23 mouse cellular contexts compared by ENCODE assay signal in genomic region chr8:65064071-65064470, GRCm38 (mm10). TPM values are rescaled to one million over a fixed set of nuclear protein-coding genes. Genes with fewer than 3 reads are reported as not detected.
"Had no signal": no experiment of that assay in that cellular context is flagged by ENCODE, and none has a peak within 500 bp of the region (broad histone marks: within the 10 kb centered on the region; RNA-seq: fewer than 3 reads in every experiment).

No protein-coding gene starts in this region.

- ATAC-seq: midbrain, embryonic 16.5 days had no signal

- DNase-seq: lung, adult 18-20 months; lung, embryonic 14.5 days; lung, postnatal 10 days; lung, postnatal 4 days; midbrain, embryonic 14.5 days; right cerebral cortex, postnatal 14 days; thymus, adult 2 months; thymus, postnatal 25 days had no signal

- H3K9me3 ChIP-seq: midbrain, embryonic 10.5 days; midbrain, embryonic 12.5 days; neural tube, embryonic 13.5 days; neural tube, embryonic 15.5 days; stomach, embryonic 15.5 days had no signal

- H3K36me3 ChIP-seq: midbrain, embryonic 10.5 days; midbrain, embryonic 12.5 days; neural tube, embryonic 13.5 days; neural tube, embryonic 15.5 days; stomach, embryonic 15.5 days had no signal

- H3K4me3 ChIP-seq: midbrain, embryonic 10.5 days; midbrain, embryonic 12.5 days; myocyte; neural tube, embryonic 13.5 days; neural tube, embryonic 15.5 days; stomach, embryonic 15.5 days had no signal

- H3K4me2 ChIP-seq: lung, embryonic 14.5 days; midbrain, embryonic 12.5 days; neural tube, embryonic 13.5 days; neural tube, embryonic 15.5 days; stomach, embryonic 15.5 days had no signal

- H3K9ac ChIP-seq: lung, embryonic 14.5 days; midbrain, embryonic 12.5 days; neural tube, embryonic 13.5 days; neural tube, embryonic 15.5 days; stomach, embryonic 15.5 days had no signal

- H3K27me3 ChIP-seq: neural tube, embryonic 13.5 days; neural tube, embryonic 15.5 days; stomach, embryonic 15.5 days had no signal

- H3K4me1 ChIP-seq: neural tube, embryonic 13.5 days; neural tube, embryonic 15.5 days; stomach, embryonic 15.5 days had no signal

- H3K27ac ChIP-seq: midbrain, embryonic 10.5 days; midbrain, embryonic 12.5 days; neural tube, embryonic 13.5 days; neural tube, embryonic 15.5 days; stomach, embryonic 15.5 days; stomach, postnatal 0 days had no signal

RNA-seq across cellular contexts. Expression of gene Gm10663, which starts 10.8 kb away (rescaled TPM):
- total RNA-seq: megakaryocyte, adult 5-6 weeks; megakaryocyte-erythroid progenitor cell, adult 5-6 weeks had no signal
- polyA plus RNA-seq: liver, embryonic 16.5 days; lung, embryonic 14.5 days; lung, embryonic 16.5 days; midbrain, embryonic 10.5 days; midbrain, embryonic 12.5 days; midbrain, embryonic 14.5 days; midbrain, embryonic 16.5 days; myocyte; neural tube, embryonic 11.5 days; neural tube, embryonic 13.5 days; neural tube, embryonic 15.5 days; spleen, adult 2 months; stomach, embryonic 15.5 days; stomach, postnatal 0 days; testis, adult 2 months; thymus, adult 2 months had no signal

RNA-seq across cellular contexts. Expression of gene Apela, which starts 26.9 kb away (rescaled TPM):
- total RNA-seq: megakaryocyte, adult 5-6 weeks; megakaryocyte-erythroid progenitor cell, adult 5-6 weeks had no signal
- polyA plus RNA-seq: myocyte; spleen, adult 2 months; testis, adult 2 months had no signal

RNA-seq across cellular contexts. Expression of gene Trim60, which starts 45.7 kb away (rescaled TPM):
- total RNA-seq: megakaryocyte, adult 5-6 weeks; megakaryocyte-erythroid progenitor cell, adult 5-6 weeks had no signal
- polyA plus RNA-seq: liver, embryonic 16.5 days; lung, embryonic 14.5 days; lung, embryonic 16.5 days; midbrain, embryonic 10.5 days; midbrain, embryonic 12.5 days; midbrain, embryonic 14.5 days; midbrain, embryonic 16.5 days; myocyte; neural tube, embryonic 11.5 days; neural tube, embryonic 13.5 days; neural tube, embryonic 15.5 days; spleen, adult 2 months; stomach, embryonic 15.5 days; stomach, postnatal 0 days; thymus, adult 2 months had no signal

RNA-seq across cellular contexts. Expression of gene Trim61, which starts 45.7 kb away (rescaled TPM):
- total RNA-seq: megakaryocyte, adult 5-6 weeks; megakaryocyte-erythroid progenitor cell, adult 5-6 weeks had no signal
- polyA plus RNA-seq: liver, embryonic 16.5 days; lung, embryonic 14.5 days; lung, embryonic 16.5 days; midbrain, embryonic 12.5 days; midbrain, embryonic 14.5 days; midbrain, embryonic 16.5 days; myocyte; neural tube, embryonic 13.5 days; spleen, adult 2 months; stomach, embryonic 15.5 days; stomach, postnatal 0 days; testis, adult 2 months; thymus, adult 2 months had no signal
